Mouse (Mus musculus): ENCODE results near the gene Mapk6. TPM values are rescaled to one million over a fixed set of nuclear protein-coding genes. Genes with fewer than 3 reads are reported as not detected.
A peak's percentile ranks its signal among the peaks of the same experiment; 100 is the strongest.

Mapk6 gene
- polyA plus RNA-seq, 1 experiment from 2014 or later: 191 TPM

- 63% methylated on average over 6 of the region's 6 CpGs for WGBS
- H3K27ac ChIP-seq (ENCODE audit: low read depth, low read length): no peak overlapping the region
- ATAC-seq (ENCODE audit: low read depth): no peak
Observed at GRCm38 (mm10) chr9:75410868-75411487, 1.2 kb upstream of the Mapk6 start.

GRCm38 (mm10) chr9:75409031-75409851 is 564 bp downstream of the Mapk6 start:
- Histone ChIP-seq H3K9me3 (ENCODE audit: control insufficient read depth, low read length) (no peaks in the 10 kb centered on the region), H3K27ac (ENCODE audit: low read depth, low read length) (peak overlapping the region; percentile 99), H3K27me3 (ENCODE audit: control insufficient read depth, insufficient read depth, low read length) (no peaks in the 10 kb centered on the region), H3K4me3 (ENCODE audit: low read depth, low read length) (peak overlapping the region; percentile 83), H3K36me3 (ENCODE audit: control insufficient read depth, insufficient read depth, low read length) (no peaks in the 10 kb centered on the region), H3K4me1 (ENCODE audit: control insufficient read depth, insufficient read depth, low read length) (peaks cover 22% of the 10 kb centered on the region; the same call in 1 of the 2 replicates), H3K4me2 (ENCODE audit: low read depth, low read length) (peak overlapping the region; percentile 70), H3K9ac (replicated peaks; ENCODE audit: low read depth, low read length) (peak overlapping the region; percentile 92)
- ATAC-seq (ENCODE audit: low read depth): peak; percentile 89
- under 1% methylated on average over 70 of the region's 90 CpGs for WGBS

More at GRCm38 (mm10) chr9:75410868-75411487, 1.2 kb upstream of the Mapk6 start:
- Histone ChIP-seq H3K36me3 (ENCODE audit: control insufficient read depth, insufficient read depth, low read length) (no peaks in the 10 kb centered on the region), H3K9me3 (ENCODE audit: control insufficient read depth, low read length) (no peaks in the 10 kb centered on the region), H3K27me3 (ENCODE audit: control insufficient read depth, insufficient read depth, low read length) (no peaks in the 10 kb centered on the region), H3K4me1 (ENCODE audit: control insufficient read depth, insufficient read depth, low read length) (peaks cover 17% of the 10 kb centered on the region; the same call in 1 of the 2 replicates), H3K4me2 (ENCODE audit: low read depth, low read length) (no peak overlapping the region), H3K9ac (replicated peaks; ENCODE audit: low read depth, low read length) (no peak overlapping the region), H3K4me3 (ENCODE audit: low read depth, low read length) (no peak overlapping the region)

- peak overlapping the region; percentile 70 for H3K4me2 ChIP-seq (ENCODE audit: low read depth, low read length)
- H3K4me3 ChIP-seq (ENCODE audit: low read depth, low read length): peak overlapping the region; percentile 83
- H3K9me3 ChIP-seq (ENCODE audit: control insufficient read depth, low read length): no peaks in the 10 kb centered on the region
- no peaks in the 10 kb centered on the region for H3K36me3 ChIP-seq (ENCODE audit: control insufficient read depth, insufficient read depth, low read length)
- H3K27me3 ChIP-seq (ENCODE audit: control insufficient read depth, insufficient read depth, low read length): no peaks in the 10 kb centered on the region
- H3K9ac ChIP-seq (replicated peaks; ENCODE audit: low read depth, low read length): peak overlapping the region; percentile 92
- ATAC-seq (ENCODE audit: low read depth): no peak
- H3K27ac ChIP-seq (ENCODE audit: low read depth, low read length): no peak overlapping the region
- peaks cover 23% of the 10 kb centered on the region; the same call in 1 of the 2 replicates for H3K4me1 ChIP-seq (ENCODE audit: control insufficient read depth, insufficient read depth, low read length)
- WGBS: under 1% methylated on average over 11 of the region's 11 CpGs
Observed at GRCm38 (mm10) chr9:75408204-75408826, 1.5 kb downstream of the Mapk6 start.

GRCm38 (mm10) chr9:75407803-75408202 is 2.0 kb downstream of the Mapk6 start:
- Histone ChIP-seq H3K9me3 (ENCODE audit: control insufficient read depth, low read length) (no peaks in the 10 kb centered on the region), H3K4me3 (ENCODE audit: low read depth, low read length) (peak overlapping the region; percentile 83), H3K9ac (replicated peaks; ENCODE audit: low read depth, low read length) (0 out of 2 replicates have a peak overlapping the region, but pooled peaks have one; percentile 12), H3K4me2 (ENCODE audit: low read depth, low read length) (peak overlapping the region; percentile 70), H3K27me3 (ENCODE audit: control insufficient read depth, insufficient read depth, low read length) (no peaks in the 10 kb centered on the region), H3K27ac (ENCODE audit: low read depth, low read length) (no peak overlapping the region), H3K4me1 (ENCODE audit: control insufficient read depth, insufficient read depth, low read length) (peaks cover 23% of the 10 kb centered on the region; the same call in 1 of the 2 replicates), H3K36me3 (ENCODE audit: control insufficient read depth, insufficient read depth, low read length) (no peaks in the 10 kb centered on the region)
- WGBS: 11% methylated on average over 10 of the region's 10 CpGs
- ATAC-seq (ENCODE audit: low read depth): no peak

- WGBS: 82% methylated on average over 2 of the region's 2 CpGs
Observed at GRCm38 (mm10) chr9:75406121-75406520, 3.7 kb downstream of the Mapk6 start.

GRCm38 (mm10) chr9:75403520-75403919 is 6.3 kb downstream of the Mapk6 start:
- no peak overlapping the region for H3K4me2 ChIP-seq (ENCODE audit: low read depth, low read length)
- H3K9ac ChIP-seq (replicated peaks; ENCODE audit: low read depth, low read length): no peak overlapping the region
- ATAC-seq (ENCODE audit: low read depth): no peak
- H3K4me3 ChIP-seq (ENCODE audit: low read depth, low read length): no peak overlapping the region
- no peaks in the 10 kb centered on the region for H3K36me3 ChIP-seq (ENCODE audit: control insufficient read depth, insufficient read depth, low read length)
- no peak overlapping the region for H3K27ac ChIP-seq (ENCODE audit: low read depth, low read length)
- H3K4me1 ChIP-seq (ENCODE audit: control insufficient read depth, insufficient read depth, low read length): peaks cover 27% of the 10 kb centered on the region; the same call in 1 of the 2 replicates
- H3K9me3 ChIP-seq (ENCODE audit: control insufficient read depth, low read length): no peaks in the 10 kb centered on the region
- WGBS: 74% methylated on average over 3 of the region's 3 CpGs
- no peaks in the 10 kb centered on the region for H3K27me3 ChIP-seq (ENCODE audit: control insufficient read depth, insufficient read depth, low read length)

More at GRCm38 (mm10) chr9:75406121-75406520, 3.7 kb downstream of the Mapk6 start:
- H3K4me2 ChIP-seq (ENCODE audit: low read depth, low read length): no peak overlapping the region
- no peak overlapping the region for H3K27ac ChIP-seq (ENCODE audit: low read depth, low read length)
- no peaks in the 10 kb centered on the region for H3K27me3 ChIP-seq (ENCODE audit: control insufficient read depth, insufficient read depth, low read length)
- H3K36me3 ChIP-seq (ENCODE audit: control insufficient read depth, insufficient read depth, low read length): no peaks in the 10 kb centered on the region
- no peak overlapping the region for H3K4me3 ChIP-seq (ENCODE audit: low read depth, low read length)
- no peak overlapping the region for H3K9ac ChIP-seq (replicated peaks; ENCODE audit: low read depth, low read length)
- ATAC-seq (ENCODE audit: low read depth): no peak
- peaks cover 27% of the 10 kb centered on the region; the same call in 1 of the 2 replicates for H3K4me1 ChIP-seq (ENCODE audit: control insufficient read depth, insufficient read depth, low read length)
- no peaks in the 10 kb centered on the region for H3K9me3 ChIP-seq (ENCODE audit: control insufficient read depth, low read length)

GRCm38 (mm10) chr9:75401593-75402504 is 8.0 kb downstream of the Mapk6 start:
- Histone ChIP-seq H3K27me3 (ENCODE audit: control insufficient read depth, insufficient read depth, low read length) (no peaks in the 10 kb centered on the region), H3K9ac (replicated peaks; ENCODE audit: low read depth, low read length) (no peak overlapping the region), H3K9me3 (ENCODE audit: control insufficient read depth, low read length) (no peaks in the 10 kb centered on the region), H3K4me3 (ENCODE audit: low read depth, low read length) (no peak overlapping the region), H3K4me1 (ENCODE audit: control insufficient read depth, insufficient read depth, low read length) (peaks cover 17% of the 10 kb centered on the region; the same call in 1 of the 2 replicates), H3K4me2 (ENCODE audit: low read depth, low read length) (no peak overlapping the region), H3K36me3 (ENCODE audit: control insufficient read depth, insufficient read depth, low read length) (no peaks in the 10 kb centered on the region), H3K27ac (ENCODE audit: low read depth, low read length) (no peak overlapping the region)
- no peak for ATAC-seq (ENCODE audit: low read depth)
- WGBS: 74% methylated on average over 20 of the region's 20 CpGs

GRCm38 (mm10) chr9:75400639-75401038 is 9.2 kb downstream of the Mapk6 start:
- WGBS: 71% methylated on average over 5 of the region's 5 CpGs
- Histone ChIP-seq H3K4me1 (ENCODE audit: control insufficient read depth, insufficient read depth, low read length) (peaks cover 11% of the 10 kb centered on the region; the same call in 1 of the 2 replicates), H3K4me3 (ENCODE audit: low read depth, low read length) (no peak overlapping the region), H3K4me2 (ENCODE audit: low read depth, low read length) (no peak overlapping the region), H3K27ac (ENCODE audit: low read depth, low read length) (no peak overlapping the region), H3K27me3 (ENCODE audit: control insufficient read depth, insufficient read depth, low read length) (no peaks in the 10 kb centered on the region), H3K36me3 (ENCODE audit: control insufficient read depth, insufficient read depth, low read length) (peaks cover 7% of the 10 kb centered on the region; the same call in 1 of the 2 replicates), H3K9me3 (ENCODE audit: control insufficient read depth, low read length) (no peaks in the 10 kb centered on the region), H3K9ac (replicated peaks; ENCODE audit: low read depth, low read length) (no peak overlapping the region)
- no peak for ATAC-seq (ENCODE audit: low read depth)

Measured in neural tube, embryonic 14.5 days (tissue).